Mouse (Mus musculus) bone marrow, adult 2 months (tissue): ENCODE measurements around the gene Mex3d.
A peak's percentile ranks its signal among the peaks of the same experiment; 100 is the strongest.

Source experiments
- CTCF ChIP-seq: fragments of 200-500 bp; IDR thresholded peaks from 2 replicates; pipeline ENCODE4 v1.5.1; 2011; ENCODE audit warnings: low read length, control low read depth; ENCODE audit not compliant: control insufficient read depth, insufficient read depth
- POLR2A ChIP-seq: fragments of 200-500 bp; IDR thresholded peaks from 2 replicates; pipeline ENCODE4 v1.6.1; 2011; ENCODE audit warnings: low read depth, mild to moderate bottlenecking, control low read depth, low read length, borderline replicate concordance; ENCODE audit not compliant: control insufficient read depth

DNA sequence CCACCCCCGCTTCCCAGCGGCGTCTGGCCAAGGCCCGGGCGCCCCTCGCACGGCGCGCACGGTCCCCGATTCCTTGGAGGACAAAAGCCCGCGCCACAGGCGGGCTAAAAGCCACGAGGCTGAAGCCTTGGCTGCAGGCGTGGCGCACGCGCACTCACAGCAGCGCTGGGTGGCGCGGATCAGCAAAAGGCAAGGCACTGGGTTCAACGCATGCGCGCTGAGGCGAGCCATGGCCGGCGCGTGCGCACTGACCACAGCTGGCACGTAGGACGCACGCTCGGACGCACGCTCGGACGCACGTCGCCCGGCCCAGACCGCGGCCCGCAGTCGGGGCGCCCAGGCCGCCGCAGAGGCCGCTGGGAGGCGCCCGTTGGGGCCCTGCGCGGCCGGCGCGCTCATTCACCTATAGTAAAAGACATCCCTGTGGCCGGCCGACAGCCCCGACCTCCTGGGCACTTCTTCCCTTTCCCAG is 11.3 kb upstream of the Mex3d start:
- TF ChIP-seq POLR2A (peak; percentile 76), CTCF (no peak)
